Mouse (Mus musculus): Measurements from ENCODE around the gene Irak4. TPM values are rescaled to one million over a fixed set of nuclear protein-coding genes. Genes with fewer than 3 reads are reported as not detected.

The Irak4 gene
- polyA plus RNA-seq, 2 experiments, result 1.7 TPM

- WGBS (ENCODE audit: insufficient replicate concordance), result 59% methylated on average over 17 of the region's 17 CpGs
- no peaks in the 10 kb centered on the region for H3K9me3 ChIP-seq (ENCODE audit: control insufficient read depth, low read length)
- no peak for TF ChIP-seq CTCF (IDR thresholded peaks at IDR 0.05; ENCODE audit: low read depth)
- TF ChIP-seq EP300 (IDR thresholded peaks at IDR 0.05; ENCODE audit: low read depth), result no peak
- ATAC-seq (ENCODE audit: insufficient read depth) (0 out of 2 replicates have a peak, but pooled peaks have one; percentile 25), DNase-seq (ENCODE audit: low read depth in 3 of 3, low spot score in 3 of 3) (peak in 1 of 3 experiments; percentile 12)
- no peaks in the 10 kb centered on the region for H3K36me3 ChIP-seq (replicated peaks; ENCODE audit: control insufficient read depth, insufficient read depth, low read depth)
- H3K9ac ChIP-seq (replicated peaks), result no peak overlapping the region
- H3K4me2 ChIP-seq (ENCODE audit: low read depth), result no peak overlapping the region
- H3K27ac ChIP-seq, result no peak overlapping the region
- H3K4me3 ChIP-seq (ENCODE audit: insufficient read depth in 1 of 2, low read depth in 2 of 2, low read length in 2 of 2), result no peak overlapping the region
- H3K27me3 ChIP-seq (ENCODE audit: control insufficient read depth, insufficient read depth, low read length), result no peaks in the 10 kb centered on the region
- H3K4me1 ChIP-seq (replicated peaks; ENCODE audit: control insufficient read depth in 2 of 2, insufficient read depth in 2 of 2, low read length in 1 of 2), result 0 out of 4 replicates have a peak, but pooled peaks cover 0 to 2% of the 10 kb centered on the region in 2 experiments
These were observed 15.6 kb downstream of the Irak4 start for GRCm38 (mm10) chr15:94558895-94559656.

- no peak overlapping the region for H3K4me2 ChIP-seq (ENCODE audit: low read depth)
- no peak for TF ChIP-seq CTCF (IDR thresholded peaks at IDR 0.05; ENCODE audit: low read depth)
- TF ChIP-seq EP300 (IDR thresholded peaks at IDR 0.05; ENCODE audit: low read depth), result no peak
- WGBS (ENCODE audit: insufficient replicate concordance), result 69% methylated on average over 2 of the region's 2 CpGs
- H3K36me3 ChIP-seq (replicated peaks; ENCODE audit: control insufficient read depth, insufficient read depth, low read depth), result no peaks in the 10 kb centered on the region
- H3K27ac ChIP-seq, result no peak overlapping the region
- ATAC-seq (ENCODE audit: insufficient read depth) (no peak), DNase-seq (ENCODE audit: low read depth in 3 of 3, low spot score in 3 of 3) (no peak)
- no peak overlapping the region for H3K9ac ChIP-seq (replicated peaks)
- H3K9me3 ChIP-seq (ENCODE audit: control insufficient read depth, low read length), result no peaks in the 10 kb centered on the region
- H3K4me3 ChIP-seq (ENCODE audit: insufficient read depth in 1 of 2, low read depth in 2 of 2, low read length in 2 of 2), result no peak overlapping the region
- H3K27me3 ChIP-seq (ENCODE audit: control insufficient read depth, insufficient read depth, low read length), result no peaks in the 10 kb centered on the region
- 0 out of 4 replicates have a peak, but pooled peaks cover 0 to 2% of the 10 kb centered on the region in 2 experiments for H3K4me1 ChIP-seq (replicated peaks; ENCODE audit: control insufficient read depth in 2 of 2, insufficient read depth in 2 of 2, low read length in 1 of 2)
These were observed 21.5 kb downstream of the Irak4 start for GRCm38 (mm10) chr15:94564909-94565308.

GRCm38 (mm10) chr15:94565854-94566253, 22.4 kb downstream of the Irak4 start:
- DNase-seq (ENCODE audit: low read depth in 3 of 3, low spot score in 3 of 3), result no peak
- Histone ChIP-seq H3K4me2 (ENCODE audit: low read depth) (no peak overlapping the region), H3K9me3 (ENCODE audit: control insufficient read depth, low read length) (no peaks in the 10 kb centered on the region), H3K27ac (no peak overlapping the region), H3K27me3 (ENCODE audit: control insufficient read depth, insufficient read depth, low read length) (no peaks in the 10 kb centered on the region), H3K36me3 (replicated peaks; ENCODE audit: control insufficient read depth, insufficient read depth, low read depth) (no peaks in the 10 kb centered on the region), H3K4me1 (replicated peaks; ENCODE audit: control insufficient read depth in 2 of 2, insufficient read depth in 2 of 2, low read length in 1 of 2) (0 out of 4 replicates have a peak, but pooled peaks cover 0 to 2% of the 10 kb centered on the region in 2 experiments), H3K4me3 (ENCODE audit: insufficient read depth in 1 of 2, low read depth in 2 of 2, low read length in 2 of 2) (no peak overlapping the region), H3K9ac (replicated peaks) (no peak overlapping the region)
- TF ChIP-seq EP300 (IDR thresholded peaks at IDR 0.05; ENCODE audit: low read depth), result no peak
- TF ChIP-seq CTCF (IDR thresholded peaks at IDR 0.05; ENCODE audit: low read depth), result no peak
- no peak for ATAC-seq (ENCODE audit: insufficient read depth)
- whole genome bisulfite sequencing (ENCODE audit: insufficient replicate concordance), result 38% methylated on average over 9 of the region's 9 CpGs

GRCm38 (mm10) chr15:94568496-94569182, 25.2 kb downstream of the Irak4 start:
- no peak overlapping the region for H3K4me2 ChIP-seq (ENCODE audit: low read depth)
- ATAC-seq (ENCODE audit: insufficient read depth), result no peak
- H3K4me3 ChIP-seq (ENCODE audit: insufficient read depth in 1 of 2, low read depth in 2 of 2, low read length in 2 of 2), result no peak overlapping the region
- no peaks in the 10 kb centered on the region for H3K27me3 ChIP-seq (ENCODE audit: control insufficient read depth, insufficient read depth, low read length)
- WGBS (ENCODE audit: insufficient replicate concordance), result 67% methylated on average over 10 of the region's 10 CpGs
- no peak for TF ChIP-seq CTCF (IDR thresholded peaks at IDR 0.05; ENCODE audit: low read depth)
- TF ChIP-seq EP300 (IDR thresholded peaks at IDR 0.05; ENCODE audit: low read depth), result no peak
- no peaks in the 10 kb centered on the region for H3K9me3 ChIP-seq (ENCODE audit: control insufficient read depth, low read length)
- no peak for DNase-seq (ENCODE audit: low read depth in 3 of 3, low spot score in 3 of 3)
- 0 out of 4 replicates have a peak, but pooled peaks cover 0 to 2% of the 10 kb centered on the region in 2 experiments for H3K4me1 ChIP-seq (replicated peaks; ENCODE audit: control insufficient read depth in 2 of 2, insufficient read depth in 2 of 2, low read length in 1 of 2)
- H3K9ac ChIP-seq (replicated peaks), result no peak overlapping the region
- no peaks in the 10 kb centered on the region for H3K36me3 ChIP-seq (replicated peaks; ENCODE audit: control insufficient read depth, insufficient read depth, low read depth)
- no peak overlapping the region for H3K27ac ChIP-seq

GRCm38 (mm10) chr15:94571501-94571900, 28.1 kb downstream of the Irak4 start:
- ATAC-seq (ENCODE audit: insufficient read depth) (no peak), DNase-seq (ENCODE audit: low read depth in 3 of 3, low spot score in 3 of 3) (no peak)
- Histone ChIP-seq H3K27me3 (ENCODE audit: control insufficient read depth, insufficient read depth, low read length) (no peaks in the 10 kb centered on the region), H3K9ac (replicated peaks) (no peak overlapping the region), H3K4me1 (replicated peaks; ENCODE audit: control insufficient read depth in 2 of 2, insufficient read depth in 2 of 2, low read length in 1 of 2) (0 out of 4 replicates have a peak, but pooled peaks cover 0 to 2% of the 10 kb centered on the region in 2 experiments), H3K4me3 (ENCODE audit: insufficient read depth in 1 of 2, low read depth in 2 of 2, low read length in 2 of 2) (no peak overlapping the region), H3K27ac (no peak overlapping the region), H3K4me2 (ENCODE audit: low read depth) (no peak overlapping the region), H3K9me3 (ENCODE audit: control insufficient read depth, low read length) (no peaks in the 10 kb centered on the region), H3K36me3 (replicated peaks; ENCODE audit: control insufficient read depth, insufficient read depth, low read depth) (no peaks in the 10 kb centered on the region)
- 74% methylated on average over 4 of the region's 4 CpGs for WGBS (ENCODE audit: insufficient replicate concordance)
- TF ChIP-seq CTCF (IDR thresholded peaks at IDR 0.05; ENCODE audit: low read depth), result no peak
- TF ChIP-seq EP300 (IDR thresholded peaks at IDR 0.05; ENCODE audit: low read depth), result no peak

All from liver, embryonic 14.5 days (tissue).